Mouse (Mus musculus) WW6 (cell line): ENCODE data around the gene Foxl1.

Experiments
- DNase-seq: peaks from one replicate; pipeline ENCODE4 v3.0.0-alpha.2; 2013; ENCODE audit warnings: low read depth, low spot score

The Foxl1 gene

DNA sequence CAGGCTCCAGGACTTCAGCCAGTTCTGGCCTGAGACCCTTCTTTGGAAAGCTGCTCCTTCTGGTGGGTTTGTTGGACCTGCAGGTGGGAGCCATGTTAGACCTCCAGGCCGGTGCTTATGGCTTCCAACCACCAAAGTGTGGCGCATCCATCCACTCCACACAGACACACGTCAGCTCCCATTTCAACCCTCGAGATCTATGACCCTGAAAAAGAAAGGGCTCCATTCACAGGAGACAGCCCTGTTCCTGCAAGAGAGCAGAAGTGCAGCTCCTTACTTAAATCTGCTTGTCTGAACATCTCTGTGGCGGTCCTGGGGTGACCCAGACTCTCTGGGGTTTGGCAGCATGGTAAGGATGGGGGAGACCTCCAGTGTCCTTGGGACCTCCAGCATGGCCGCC lies 34.2 kb upstream of the Foxl1 start:
- no peak for DNase-seq

DNA sequence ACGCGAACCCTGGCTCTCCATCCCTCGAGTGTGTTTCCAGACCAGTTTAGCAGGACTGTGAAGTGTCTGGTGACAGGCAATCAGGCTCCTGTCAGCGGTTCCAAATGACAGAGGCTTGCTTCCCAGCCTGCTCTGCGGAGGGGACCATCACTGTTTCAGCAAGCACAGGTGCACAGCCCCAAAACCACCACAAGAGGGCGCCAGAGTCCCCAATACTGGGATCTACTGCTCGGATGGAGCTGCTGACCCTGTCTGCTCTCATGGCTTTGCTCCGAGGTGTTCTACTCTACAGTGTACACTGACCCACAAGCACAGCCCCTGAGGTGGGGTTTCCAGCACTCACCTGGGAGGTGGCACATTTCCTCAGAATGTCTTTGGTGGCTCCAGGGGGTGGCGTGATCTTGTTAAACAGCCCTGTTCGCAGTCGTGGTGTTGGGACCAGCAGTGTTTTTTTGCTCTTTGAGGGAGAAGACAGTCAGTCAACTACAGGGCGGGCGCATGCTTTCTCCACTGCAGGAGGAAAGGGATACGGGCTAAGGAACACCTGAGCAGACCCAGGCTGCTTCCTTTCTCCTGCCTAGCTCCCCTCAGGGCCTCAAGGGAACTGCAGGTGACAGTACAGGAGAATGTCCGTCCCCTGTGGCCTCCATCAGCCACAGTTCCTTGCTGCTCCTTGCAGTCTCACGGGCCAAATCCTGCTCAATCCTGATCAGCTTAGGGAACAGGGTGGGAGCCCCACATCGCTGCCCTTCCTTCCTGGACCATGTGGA lies 23.5 kb upstream of the Foxl1 start:
- DNase-seq: no peak

DNA sequence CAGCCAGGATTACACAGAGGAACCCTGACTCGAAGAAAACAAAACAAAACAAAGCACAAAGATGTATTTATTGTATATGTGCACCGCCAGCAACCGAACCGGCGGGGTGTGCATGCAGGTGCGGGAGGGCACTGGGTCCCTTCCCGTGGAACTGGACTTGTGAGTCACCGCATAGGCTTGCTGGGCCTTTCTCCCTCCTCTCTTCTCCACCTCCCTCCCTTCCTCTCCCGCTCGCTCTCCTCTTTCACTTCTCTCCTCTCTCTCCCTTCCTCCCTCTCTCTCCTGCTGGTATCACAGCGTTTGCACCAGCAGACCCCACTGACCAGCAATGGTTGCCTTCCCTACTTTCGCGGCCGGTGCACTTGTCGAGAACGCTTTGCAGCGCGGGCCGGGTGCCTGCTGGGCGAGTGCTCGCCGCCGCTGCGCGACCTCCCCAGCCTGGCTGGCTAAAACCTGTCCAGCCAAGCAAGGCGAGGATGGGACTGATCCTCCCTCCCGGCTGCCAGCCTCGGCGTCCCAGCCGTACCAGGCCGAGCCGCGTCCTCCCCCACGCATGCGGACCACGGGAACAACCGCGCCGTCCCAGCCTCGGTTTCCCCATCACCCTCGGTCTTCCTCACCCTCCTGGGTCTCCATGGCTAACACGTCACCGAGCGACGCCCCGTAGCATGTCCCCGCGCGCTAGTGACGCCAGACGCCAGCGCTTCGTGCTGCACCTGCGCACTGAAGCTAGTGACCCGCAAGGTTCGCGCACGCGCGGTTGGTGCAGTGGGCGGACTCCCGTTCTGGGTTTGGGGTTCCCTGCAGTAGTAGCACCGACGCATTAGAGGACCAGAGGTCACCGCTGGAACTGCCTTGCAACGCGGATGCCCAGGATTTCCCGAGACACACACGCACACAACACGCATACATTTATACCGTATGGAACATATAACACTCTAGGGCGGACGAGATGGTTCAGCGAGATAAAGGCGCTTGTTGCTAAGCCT lies 19.8 kb upstream of the Foxl1 start, which contains the start of gene Mthfsd:
Gene Mthfsd (minus strand): TSS at position 725 of the 989 bp plus-strand sequence.
- DNase-seq: peak; percentile 97

DNA sequence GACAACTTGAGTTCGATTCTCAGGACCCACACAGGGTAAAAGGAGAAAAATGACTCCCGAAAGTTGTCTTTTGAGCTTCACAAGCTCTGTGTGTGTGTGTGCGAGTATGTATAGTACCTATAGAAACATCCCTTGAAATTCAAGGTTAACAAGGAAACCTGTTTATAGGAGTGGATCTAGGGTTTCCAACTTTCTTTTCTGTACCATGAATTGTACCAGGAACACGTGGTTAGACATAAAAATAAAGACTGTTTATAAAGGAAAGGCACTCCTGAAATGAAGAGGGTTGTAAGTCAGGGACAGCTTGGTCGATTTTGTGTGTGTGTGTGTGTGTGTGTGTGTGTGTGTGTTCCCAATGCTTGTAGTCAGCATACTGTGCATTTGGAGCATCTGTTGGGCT lies 19.1 kb upstream of the Foxl1 start:
- DNase-seq: no peak

DNA sequence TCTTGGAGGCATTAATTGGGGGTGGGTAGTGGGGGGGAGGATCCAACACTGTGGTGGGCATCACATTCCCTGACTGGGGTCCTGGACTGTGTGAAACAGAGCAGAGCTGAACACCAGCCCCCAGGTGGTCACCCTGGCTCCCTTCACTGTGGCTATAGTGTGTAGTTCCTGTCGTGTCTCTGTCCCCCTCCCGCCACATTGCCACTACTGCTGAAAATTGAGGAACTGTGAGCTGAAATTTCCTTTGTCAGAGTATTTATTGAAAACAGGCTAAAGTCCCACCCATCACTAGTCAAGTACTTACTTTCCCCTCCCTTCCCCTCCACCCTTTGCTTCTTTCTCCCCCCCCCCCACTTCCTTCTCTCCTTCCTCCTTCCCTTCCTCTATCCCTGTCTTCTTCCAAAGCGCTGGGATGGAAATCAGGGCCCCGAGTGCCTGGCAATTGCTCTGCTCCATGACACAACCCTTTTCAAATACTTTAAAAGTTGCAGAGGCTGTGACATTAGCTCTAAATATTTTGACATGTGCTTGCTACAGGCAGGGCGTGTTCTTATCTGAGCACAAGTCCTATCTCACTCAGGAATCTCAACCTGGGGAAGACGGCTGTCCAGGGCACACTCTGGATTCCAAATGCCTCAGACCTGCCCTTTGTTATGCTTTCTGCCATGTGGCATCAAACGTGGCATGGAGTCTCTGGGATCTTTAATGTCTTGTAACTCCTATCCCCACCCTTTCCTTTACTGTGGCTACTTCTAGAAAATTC lies 16.4 kb upstream of the Foxl1 start:
- no peak for DNase-seq

DNA sequence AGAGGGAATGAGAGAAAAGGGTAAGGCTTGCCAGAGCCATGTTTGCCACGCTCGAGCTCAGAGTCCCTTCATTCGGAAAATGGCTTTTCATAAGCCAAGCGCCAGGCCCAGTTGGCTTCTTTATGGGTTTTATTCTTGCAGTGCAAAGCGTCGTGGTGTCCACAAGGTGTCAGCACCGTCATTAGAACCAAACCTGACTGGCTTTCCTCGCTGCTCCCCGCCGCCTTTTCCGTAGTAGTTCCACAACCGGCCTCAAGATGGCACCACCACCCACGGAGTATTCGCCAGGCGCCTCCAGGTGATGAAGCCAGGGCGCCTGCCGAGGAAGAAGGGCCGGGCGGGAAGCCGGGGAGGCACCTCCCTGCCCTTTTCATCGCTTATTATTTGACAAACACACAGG lies 14.5 kb upstream of the Foxl1 start:
- DNase-seq: peak; percentile 93

DNA sequence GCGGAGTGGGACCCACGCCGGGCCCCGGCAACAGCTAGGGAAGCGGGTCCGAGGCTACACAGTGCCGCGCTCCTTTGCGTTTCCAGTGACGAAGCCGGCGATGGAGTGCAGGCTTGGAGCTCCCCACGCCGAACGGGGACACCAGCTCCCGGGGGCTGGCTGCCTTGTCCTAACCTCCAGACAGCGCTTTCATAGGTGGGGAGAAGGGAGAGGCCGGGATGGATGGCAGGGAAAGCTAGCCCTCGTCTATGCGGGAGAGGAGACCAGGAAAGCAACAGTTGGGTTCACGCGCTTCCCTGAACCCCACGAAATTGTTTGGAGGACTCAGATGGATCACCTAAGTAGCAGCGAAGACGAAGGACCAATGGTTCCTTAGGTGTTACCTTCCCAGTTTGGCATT lies 12.6 kb upstream of the Foxl1 start:
- no peak for DNase-seq

DNA sequence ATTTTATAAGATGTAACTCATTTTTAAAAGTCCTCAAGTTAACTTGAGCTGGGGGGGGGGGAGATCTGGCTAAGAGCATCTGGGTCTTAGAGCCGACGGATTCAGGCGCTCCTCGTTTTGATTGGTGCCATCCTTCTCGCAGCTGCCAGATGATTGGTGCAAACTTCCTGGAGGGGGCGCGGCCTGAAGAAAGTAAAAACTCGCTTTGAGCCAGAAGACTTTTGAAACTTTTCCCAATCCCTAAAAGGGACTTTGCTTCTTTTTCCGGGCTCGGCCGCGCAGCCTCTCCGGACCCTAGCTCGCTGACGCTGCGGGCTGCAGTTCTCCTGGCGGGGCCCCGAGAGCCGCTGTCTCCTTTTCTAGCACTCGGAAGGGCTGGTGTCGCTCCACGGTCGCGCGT lies 11.8 kb upstream of the Foxl1 start, which contains the start of gene Foxc2:
Gene Foxc2 (plus strand): TSS at position 224 of the 400 bp plus-strand sequence.
- peak; percentile 84 for DNase-seq

DNA sequence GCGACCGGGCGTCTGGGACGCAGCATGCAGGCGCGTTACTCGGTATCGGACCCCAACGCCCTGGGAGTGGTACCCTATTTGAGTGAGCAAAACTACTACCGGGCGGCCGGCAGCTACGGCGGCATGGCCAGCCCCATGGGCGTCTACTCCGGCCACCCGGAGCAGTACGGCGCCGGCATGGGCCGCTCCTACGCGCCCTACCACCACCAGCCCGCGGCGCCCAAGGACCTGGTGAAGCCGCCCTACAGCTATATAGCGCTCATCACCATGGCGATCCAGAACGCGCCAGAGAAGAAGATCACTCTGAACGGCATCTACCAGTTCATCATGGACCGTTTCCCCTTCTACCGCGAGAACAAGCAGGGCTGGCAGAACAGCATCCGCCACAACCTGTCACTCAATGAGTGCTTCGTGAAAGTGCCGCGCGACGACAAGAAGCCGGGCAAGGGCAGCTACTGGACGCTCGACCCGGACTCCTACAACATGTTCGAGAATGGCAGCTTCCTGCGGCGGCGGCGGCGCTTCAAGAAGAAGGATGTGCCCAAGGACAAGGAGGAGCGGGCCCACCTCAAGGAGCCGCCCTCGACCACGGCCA lies 11.1 kb upstream of the Foxl1 start:
- no peak for DNase-seq

DNA sequence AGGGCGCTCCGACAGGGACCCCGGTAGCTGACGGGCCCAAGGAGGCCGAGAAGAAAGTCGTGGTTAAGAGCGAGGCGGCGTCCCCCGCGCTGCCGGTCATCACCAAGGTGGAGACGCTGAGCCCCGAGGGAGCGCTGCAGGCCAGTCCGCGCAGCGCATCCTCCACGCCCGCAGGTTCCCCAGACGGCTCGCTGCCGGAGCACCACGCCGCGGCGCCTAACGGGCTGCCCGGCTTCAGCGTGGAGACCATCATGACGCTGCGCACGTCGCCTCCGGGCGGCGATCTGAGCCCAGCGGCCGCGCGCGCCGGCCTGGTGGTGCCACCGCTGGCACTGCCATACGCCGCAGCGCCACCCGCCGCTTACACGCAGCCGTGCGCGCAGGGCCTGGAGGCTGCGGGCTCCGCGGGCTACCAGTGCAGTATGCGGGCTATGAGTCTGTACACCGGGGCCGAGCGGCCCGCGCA lies 10.5 kb upstream of the Foxl1 start:
- no peak for DNase-seq

DNA sequence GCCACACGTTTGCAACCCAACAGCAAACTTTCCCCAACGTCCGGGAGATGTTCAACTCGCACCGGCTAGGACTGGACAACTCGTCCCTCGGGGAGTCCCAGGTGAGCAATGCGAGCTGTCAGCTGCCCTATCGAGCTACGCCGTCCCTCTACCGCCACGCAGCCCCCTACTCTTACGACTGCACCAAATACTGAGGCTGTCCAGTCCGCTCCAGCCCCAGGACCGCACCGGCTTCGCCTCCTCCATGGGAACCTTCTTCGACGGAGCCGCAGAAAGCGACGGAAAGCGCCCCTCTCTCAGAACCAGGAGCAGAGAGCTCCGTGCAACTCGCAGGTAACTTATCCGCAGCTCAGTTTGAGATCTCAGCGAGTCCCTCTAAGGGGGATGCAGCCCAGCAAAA lies 9.8 kb upstream of the Foxl1 start:
- no peak for DNase-seq

DNA sequence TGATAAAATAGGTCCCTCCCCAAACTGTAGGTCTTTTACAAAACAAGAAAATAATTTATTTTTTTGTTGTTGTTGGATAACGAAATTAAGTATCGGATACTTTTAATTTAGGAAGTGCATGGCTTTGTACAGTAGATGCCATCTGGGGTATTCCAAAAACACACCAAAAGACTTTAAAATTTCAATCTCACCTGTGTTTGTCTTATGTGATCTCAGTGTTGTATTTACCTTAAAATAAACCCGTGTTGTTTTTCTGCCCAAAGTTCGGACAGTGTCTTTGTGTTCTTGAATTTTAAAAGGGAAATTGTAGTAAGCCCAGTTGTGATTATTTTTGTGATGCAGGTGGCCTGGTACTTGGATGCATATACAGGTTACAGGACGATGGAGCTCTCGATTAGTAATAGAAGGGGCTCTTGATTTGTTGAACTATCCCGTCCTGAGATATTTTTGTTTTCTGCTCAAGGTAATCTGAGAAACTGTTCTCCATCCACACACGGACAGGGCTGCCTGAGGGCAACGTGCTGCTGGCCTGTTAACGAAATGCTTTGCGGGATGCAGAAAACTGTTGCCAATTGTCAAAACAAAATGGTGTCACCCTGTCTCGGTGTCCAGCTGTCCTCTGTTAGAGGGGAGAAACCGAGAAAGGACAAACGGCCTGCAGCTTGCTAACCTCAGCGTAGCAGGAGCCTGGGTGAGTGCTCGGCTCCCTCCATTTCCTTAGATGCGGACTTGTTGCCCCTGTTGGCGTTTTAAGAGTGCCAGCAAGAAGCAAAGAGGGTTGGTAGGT lies 8.9 kb upstream of the Foxl1 start:
- DNase-seq: no peak

DNA sequence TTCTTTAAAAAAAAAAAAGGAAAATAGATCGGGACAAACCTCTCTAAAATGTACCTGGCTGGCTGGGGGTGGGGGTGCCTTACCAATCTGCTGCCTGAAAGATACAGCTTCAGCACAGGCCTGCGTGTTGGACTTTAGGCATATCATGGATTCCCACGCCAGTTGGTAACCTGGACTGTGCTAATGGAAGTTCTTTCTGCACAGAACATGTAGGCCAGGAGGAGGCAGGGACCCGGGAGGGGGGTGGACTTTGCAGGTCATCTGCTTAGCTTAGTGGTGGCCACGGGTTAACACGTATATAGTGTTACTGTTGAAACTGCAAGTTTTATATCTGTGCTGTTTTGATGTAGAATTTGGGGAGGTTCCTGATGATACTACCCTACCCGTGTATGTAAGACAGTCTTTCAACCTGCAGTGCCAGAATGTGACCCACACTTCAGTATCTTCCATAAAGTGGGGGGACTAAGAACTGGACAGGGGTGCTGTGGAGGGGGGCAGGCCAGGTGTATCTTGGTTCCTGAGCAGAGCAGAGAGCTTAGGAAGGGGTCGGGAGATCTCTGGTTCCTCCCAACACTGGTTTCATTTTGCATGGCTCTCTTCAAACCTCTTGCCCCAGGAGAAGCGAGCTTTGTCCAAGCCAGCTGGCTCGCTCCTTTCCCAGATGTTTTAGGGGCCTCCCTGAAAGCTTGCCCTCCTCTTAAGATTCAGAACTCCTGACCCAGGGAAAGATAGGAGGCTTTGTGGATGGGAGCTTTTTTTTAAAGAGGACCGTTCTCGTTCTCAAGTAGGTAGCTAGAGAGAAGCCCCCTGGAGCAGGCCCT lies 7.9 kb upstream of the Foxl1 start:
- no peak for DNase-seq

DNA sequence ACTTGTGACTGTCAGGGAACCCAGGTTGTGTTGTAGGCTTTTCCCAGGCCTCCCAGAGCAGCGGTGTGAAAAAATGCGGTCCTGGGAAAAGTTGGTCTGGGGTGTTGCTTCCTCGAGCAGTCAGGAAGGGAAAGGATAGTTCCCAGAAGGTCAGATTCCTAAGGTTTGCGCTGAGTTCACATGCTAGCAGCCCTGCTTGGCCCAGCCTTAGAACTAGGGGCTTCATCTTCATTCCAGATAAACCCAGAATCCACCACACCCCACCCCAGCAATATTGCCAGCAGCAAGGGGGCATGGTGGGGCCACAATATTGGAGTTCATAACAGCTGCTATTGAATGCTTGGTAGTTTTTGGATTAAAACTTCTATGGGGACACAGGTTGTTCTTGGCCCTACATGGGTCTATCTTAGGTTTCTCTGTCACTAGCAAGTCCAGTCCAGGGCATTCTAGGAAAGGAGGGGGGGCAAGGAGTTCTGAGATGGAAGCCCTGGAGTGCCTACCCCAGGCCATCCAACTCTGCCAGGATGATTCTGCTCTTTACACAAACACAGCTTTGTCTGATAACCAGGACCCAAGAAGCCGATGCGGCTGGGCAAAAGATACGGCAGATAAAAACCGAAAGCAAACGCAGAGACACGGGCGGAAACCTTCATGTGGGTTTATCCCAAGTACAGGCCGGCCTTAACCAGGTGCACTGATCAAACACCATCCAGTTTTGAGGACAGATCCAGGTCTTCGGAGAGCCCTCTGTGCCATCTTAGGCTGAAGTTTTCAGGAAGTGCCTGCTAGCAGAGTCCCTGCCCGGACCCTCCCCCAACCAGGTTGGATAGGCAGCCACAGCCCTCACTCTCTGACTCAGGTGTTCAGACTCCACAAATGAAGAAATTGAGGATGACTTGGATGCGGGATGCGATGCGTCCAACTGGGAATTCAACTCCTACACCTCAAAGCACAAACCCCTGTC lies 7.0 kb upstream of the Foxl1 start:
- no peak for DNase-seq

DNA sequence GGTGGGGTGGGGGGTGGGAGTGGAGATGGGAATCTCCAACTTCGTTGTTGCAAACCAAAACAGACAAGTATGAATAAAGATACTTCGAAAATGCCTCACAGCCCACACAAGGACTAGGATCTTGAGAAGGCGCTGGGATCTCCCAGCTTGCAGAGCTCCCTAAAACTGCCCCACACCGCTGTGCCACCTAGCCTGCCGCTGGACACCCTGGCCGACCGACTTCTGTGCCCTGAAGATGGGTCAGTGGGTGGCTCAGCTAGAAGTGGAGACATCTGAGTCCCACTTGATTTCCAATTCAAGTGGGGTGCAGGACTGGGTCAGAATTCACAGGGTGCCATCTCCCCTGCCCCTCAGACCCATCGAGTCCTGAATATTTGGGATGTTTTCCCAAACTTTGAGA lies 6.0 kb upstream of the Foxl1 start:
- DNase-seq: no peak

DNA sequence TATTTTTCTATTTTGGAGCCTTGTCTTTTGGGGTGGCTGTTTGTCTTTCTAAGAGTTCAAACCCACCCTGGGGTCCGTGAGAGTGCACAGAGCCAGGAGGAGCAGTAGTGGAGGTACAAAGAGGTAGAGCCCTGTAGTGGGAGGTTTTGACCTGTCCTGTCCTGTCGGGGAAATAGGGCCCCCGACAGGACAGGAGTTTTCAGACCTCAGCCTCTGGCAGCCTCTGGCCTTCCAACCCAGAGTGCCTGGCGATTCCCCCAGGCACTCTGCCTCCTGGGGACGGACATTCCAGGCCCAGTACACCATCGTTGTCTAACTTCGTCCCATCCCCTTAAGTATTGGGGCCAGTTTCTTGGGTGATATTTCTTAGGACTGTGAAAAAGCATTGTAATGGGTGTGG lies 5.4 kb upstream of the Foxl1 start:
- DNase-seq: no peak

DNA sequence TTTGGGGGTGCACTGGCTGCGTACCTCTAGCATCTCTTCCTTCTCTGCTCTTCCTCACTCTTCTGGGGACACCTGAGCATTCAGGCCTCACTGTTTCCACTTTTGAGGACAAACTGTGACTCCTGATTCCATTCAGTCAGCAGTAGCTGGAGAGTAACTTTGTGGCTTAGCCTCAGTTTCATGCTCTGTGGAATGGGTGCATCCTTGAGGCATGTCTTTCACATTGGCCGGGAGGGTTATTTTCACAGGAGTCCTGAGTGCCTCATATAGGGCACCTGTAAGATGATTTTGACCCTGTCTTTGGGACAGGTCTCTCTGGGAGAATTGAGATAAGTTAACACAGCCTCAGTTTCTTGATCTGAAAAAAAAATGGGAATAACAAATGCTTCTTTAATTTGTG lies 4.6 kb upstream of the Foxl1 start:
- no peak for DNase-seq

DNA sequence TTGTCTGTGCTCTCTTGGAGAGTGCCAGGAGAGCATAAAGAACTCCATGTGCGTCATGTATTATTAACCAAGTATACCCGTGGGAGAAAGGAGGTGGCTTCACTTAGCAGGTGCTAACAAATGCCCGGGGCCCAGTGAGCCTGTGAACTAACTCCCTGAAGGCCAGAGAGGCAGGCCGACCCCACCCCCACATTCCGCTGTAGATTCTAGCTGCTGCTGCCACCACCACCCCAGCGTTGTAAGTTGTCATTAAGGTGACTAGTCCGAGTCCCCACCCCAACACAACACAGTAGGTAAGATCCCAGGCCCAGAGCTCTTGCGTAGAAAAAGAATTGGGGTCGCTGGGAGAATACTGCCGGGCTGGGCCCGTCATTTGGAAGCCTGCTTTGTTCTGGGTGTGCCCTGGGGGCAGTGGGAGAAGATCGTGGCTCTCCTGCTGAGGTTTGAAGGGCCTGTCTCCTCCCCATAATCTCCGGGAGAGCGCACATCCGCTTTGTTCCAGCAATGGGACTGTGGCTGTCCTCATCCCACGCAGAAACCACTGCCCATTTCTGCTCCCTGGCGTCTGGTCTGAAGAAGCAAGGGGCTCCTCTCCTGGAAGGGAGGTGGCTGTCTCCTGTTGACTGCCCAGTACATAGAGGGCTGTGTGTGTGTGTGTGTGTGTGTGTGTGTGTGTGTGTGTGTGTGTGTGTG lies 3.0 kb upstream of the Foxl1 start:
- no peak for DNase-seq
